Comparison of ENCODE assay signal across 8 mouse cellular contexts in the genomic region with DNA sequence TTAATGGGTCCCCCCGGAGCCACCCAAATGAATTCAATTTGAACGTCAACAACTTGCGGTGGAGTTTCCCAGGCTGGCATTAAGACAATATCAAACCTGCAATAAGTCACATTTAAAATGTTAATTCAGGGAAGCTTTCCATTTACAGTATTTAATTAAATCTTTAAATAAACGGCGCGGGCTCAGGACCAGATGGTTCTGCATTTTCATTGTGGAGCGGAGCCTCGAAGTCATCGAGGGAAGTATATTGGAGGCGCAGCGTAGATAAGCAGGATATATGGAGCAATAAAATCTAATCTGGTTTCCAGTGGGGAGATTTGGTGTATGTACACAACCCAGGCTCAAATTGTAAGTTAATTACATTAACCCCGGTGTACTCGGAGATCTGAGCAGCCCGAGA.
A peak's percentile ranks its signal among the peaks of the same experiment; 100 is the strongest.
DNase-seq lines count a peak whose midpoint lies in the region; ATAC-seq and TF ChIP-seq lines count a peak whose summit lies in the region.

No protein-coding gene starts in this region.

- no peak for ATAC-seq in heart, embryonic 14.5 days (ENCODE audit: insufficient number of reproducible peaks, insufficient read depth, low FRiP score, low read depth)
- peak; percentile 73 for ATAC-seq in forebrain, embryonic 16.5 days
- ATAC-seq in liver, embryonic 13.5 days (ENCODE audit: low read depth) = no peak

- no peaks in the 10 kb centered on the region for H3K79me2 ChIP-seq in MEL (ENCODE audit: control insufficient read depth, insufficient read depth, low read length, poor library complexity)

- H3K27me3 ChIP-seq in heart, embryonic 14.5 days (ENCODE audit: control insufficient read depth, insufficient read depth, low read length) = peaks cover 57% of the 10 kb centered on the region
- H3K27me3 ChIP-seq in MEL (ENCODE audit: control insufficient read depth in 1 of 2, insufficient read depth in 2 of 2, low read length in 2 of 2) = peaks cover 3 to 7% of the 10 kb centered on the region in 2 experiments
- no peaks in the 10 kb centered on the region for H3K27me3 ChIP-seq in forebrain, embryonic 16.5 days (replicated peaks; ENCODE audit: control insufficient read depth, insufficient read depth, low read length)
- peaks cover 77% of the 10 kb centered on the region for H3K27me3 ChIP-seq in liver, embryonic 13.5 days

- H3K9me3 ChIP-seq in heart, embryonic 14.5 days (ENCODE audit: control insufficient read depth, low read length) = no peaks in the 10 kb centered on the region
- H3K9me3 ChIP-seq in MEL (replicated peaks; ENCODE audit: insufficient read depth, low read length) = no peaks in the 10 kb centered on the region
- no peaks in the 10 kb centered on the region for H3K9me3 ChIP-seq in forebrain, embryonic 16.5 days (ENCODE audit: control insufficient read depth, low read length)
- no peaks in the 10 kb centered on the region for H3K9me3 ChIP-seq in liver, embryonic 13.5 days (replicated peaks)

- TF ChIP-seq RAD21 in MEL (IDR thresholded peaks at IDR 0.05; ENCODE audit: low read depth, low read length) = no peak

- 0 out of 4 replicates have a peak, but pooled peaks of 1 of the 2 experiments have one; percentile 32 for TF ChIP-seq EP300 in MEL (IDR thresholded peaks at IDR 0.05; ENCODE audit: low read depth in 1 of 2, low read length in 2 of 2)

- DNase-seq in heart, adult 11 months = no peak
- DNase-seq in MEL (ENCODE audit: low read depth, low spot score) = peak; percentile 39
- DNase-seq in liver, embryonic 13.5 days = no peak
- no peak for DNase-seq in frontal cortex, postnatal 25 days (ENCODE audit: low spot score in 2 of 2)
- DNase-seq in kidney, postnatal 4 days = no peak
- no peak for DNase-seq in urinary bladder, postnatal 10 days (ENCODE audit: low spot score)

- H3K4me2 ChIP-seq in heart, embryonic 14.5 days (ENCODE audit: low read length) = peak overlapping the region; percentile 69
- peak overlapping the region; percentile 58 for H3K4me2 ChIP-seq in forebrain, embryonic 16.5 days (ENCODE audit: low read length)
- peak overlapping the region; percentile 48; the same call in 1 of the 2 replicates for H3K4me2 ChIP-seq in liver, embryonic 13.5 days

- H3K27ac ChIP-seq in heart, embryonic 14.5 days (replicated peaks in 1 of 2; ENCODE audit: control insufficient read depth in 1 of 2, insufficient read depth in 1 of 2, low read depth in 2 of 2, low read length in 2 of 2) = no peak overlapping the region
- H3K27ac ChIP-seq in MEL (ENCODE audit: control insufficient read depth, low read depth, low read length) = no peak overlapping the region
- H3K27ac ChIP-seq in forebrain, embryonic 16.5 days (ENCODE audit: low read length) = peak overlapping the region; percentile 91
- H3K27ac ChIP-seq in liver, embryonic 13.5 days = no peak overlapping the region

- 3% methylated on average over 14 of the region's 14 CpGs for WGBS in heart, embryonic 14.5 days
- 1% methylated on average over 14 of the region's 14 CpGs for WGBS in forebrain, embryonic 16.5 days
- WGBS in liver, embryonic 13.5 days (ENCODE audit: insufficient replicate concordance) = 4% methylated on average over 14 of the region's 14 CpGs

- no peak for TF ChIP-seq POLR2A in MEL (IDR thresholded peaks at IDR 0.05; ENCODE audit: control insufficient read depth in 1 of 2, insufficient read depth in 1 of 2, low read depth in 1 of 2, low read length in 2 of 2, poor library complexity in 1 of 2)

- H3K9ac ChIP-seq in heart, embryonic 14.5 days (ENCODE audit: low read length) = no peak overlapping the region
- no peak overlapping the region for H3K9ac ChIP-seq in MEL (ENCODE audit: control insufficient read depth, low read depth, low read length, poor library complexity, severe bottlenecking)
- H3K9ac ChIP-seq in forebrain, embryonic 16.5 days (replicated peaks; ENCODE audit: low read depth, low read length) = peak overlapping the region; percentile 41; the same call in 1 of the 2 replicates
- no peak overlapping the region for H3K9ac ChIP-seq in liver, embryonic 13.5 days

- H3K4me1 ChIP-seq in heart, embryonic 14.5 days (ENCODE audit: control insufficient read depth in 2 of 2, insufficient read depth in 2 of 2, low read length in 2 of 2) = peaks cover 13 to 21% of the 10 kb centered on the region in 2 experiments
- H3K4me1 ChIP-seq in MEL (ENCODE audit: control insufficient read depth in 1 of 2, insufficient read depth in 2 of 2, low read length in 2 of 2) = peaks cover 5 to 15% of the 10 kb centered on the region in 2 experiments; a peak in 3 of 4 replicates
- H3K4me1 ChIP-seq in forebrain, embryonic 16.5 days (replicated peaks; ENCODE audit: control insufficient read depth, insufficient read depth, low read length) = peaks cover 33% of the 10 kb centered on the region
- peaks cover 30% of the 10 kb centered on the region for H3K4me1 ChIP-seq in liver, embryonic 13.5 days (replicated peaks)

- TF ChIP-seq CTCF in MEL (IDR thresholded peaks at IDR 0.05 in 2 of 3, conservative IDR thresholded peaks at IDR 0.05 in 1 of 3; ENCODE audit: control insufficient read depth in 1 of 3, insufficient read depth in 1 of 3, low read depth in 2 of 3, low read length in 3 of 3, poor library complexity in 1 of 3, severe bottlenecking in 1 of 3) = no peak

- H3K4me3 ChIP-seq in heart, embryonic 14.5 days (ENCODE audit: control insufficient read depth in 1 of 2, insufficient read depth in 1 of 2, low read depth in 1 of 2, low read length in 2 of 2) = peak overlapping the region in 1 of 2 experiments; percentile 33; a peak in 2 of 4 replicates
- no peak overlapping the region for H3K4me3 ChIP-seq in MEL (ENCODE audit: control insufficient read depth in 1 of 2, insufficient read depth in 1 of 2, low read depth in 2 of 2, low read length in 2 of 2)
- H3K4me3 ChIP-seq in forebrain, embryonic 16.5 days (replicated peaks; ENCODE audit: low read length) = peak overlapping the region; percentile 34
- H3K4me3 ChIP-seq in liver, embryonic 13.5 days (replicated peaks) = no peak overlapping the region

- H3K36me3 ChIP-seq in heart, embryonic 14.5 days (ENCODE audit: control insufficient read depth, insufficient read depth, low read length) = no peaks in the 10 kb centered on the region
- peaks cover 0 to 11% of the 10 kb centered on the region in 2 experiments; a peak in 2 of 4 replicates for H3K36me3 ChIP-seq in MEL (ENCODE audit: control insufficient read depth in 1 of 2, insufficient read depth in 2 of 2, low read length in 2 of 2)
- no peaks in the 10 kb centered on the region for H3K36me3 ChIP-seq in forebrain, embryonic 16.5 days (ENCODE audit: control insufficient read depth, insufficient read depth)
- H3K36me3 ChIP-seq in liver, embryonic 13.5 days = no peaks in the 10 kb centered on the region

TF ChIP-seq in MEL, 35 proteins besides CTCF, POLR2A, EP300 and RAD21:
- no peak for TF ChIP-seq E2F4 (IDR thresholded peaks at IDR 0.05; ENCODE audit: borderline replicate concordance, low read depth, low read length)
- no peak for TF ChIP-seq TAL1 (IDR thresholded peaks at IDR 0.05; ENCODE audit: low read length)
- TF ChIP-seq MXI1 (IDR thresholded peaks at IDR 0.05; ENCODE audit: low read depth, low read length) = no peak
- TF ChIP-seq BHLHE40 (IDR thresholded peaks at IDR 0.05; ENCODE audit: borderline replicate concordance, low read depth, low read length) = no peak
- peak; percentile 40; the same call in 1 of the 2 replicates for TF ChIP-seq GATA1 (IDR thresholded peaks at IDR 0.05; ENCODE audit: low read depth, low read length)
- no peak for TF ChIP-seq MEF2A (IDR thresholded peaks at IDR 0.05; ENCODE audit: extremely low read depth, insufficient replicate concordance, low read depth, low read length, poor library complexity, severe bottlenecking)
- no peak for TF ChIP-seq JUND (IDR thresholded peaks at IDR 0.05; ENCODE audit: low read depth, low read length)
- TF ChIP-seq MAFK (IDR thresholded peaks at IDR 0.05; ENCODE audit: borderline replicate concordance, low read depth, low read length) = no peak
- no peak for TF ChIP-seq MYB (IDR thresholded peaks at IDR 0.05; ENCODE audit: low read depth, low read length)
- peak; percentile 20; the same call in 1 of the 2 replicates for TF ChIP-seq RCOR1 (IDR thresholded peaks at IDR 0.05; ENCODE audit: low read depth, low read length)
- no peak for TF ChIP-seq MAZ (IDR thresholded peaks at IDR 0.05; ENCODE audit: low read depth, low read length)
- no peak for TF ChIP-seq HCFC1 (IDR thresholded peaks at IDR 0.05; ENCODE audit: low read depth, low read length)
- no peak for TF ChIP-seq ZC3H11A (IDR thresholded peaks at IDR 0.05; ENCODE audit: low read depth, low read length)
- no peak for TF ChIP-seq SMC3 (IDR thresholded peaks at IDR 0.05; ENCODE audit: low read depth, low read length)
- TF ChIP-seq ETS1 (IDR thresholded peaks at IDR 0.05; ENCODE audit: low read depth, low read length) = no peak
- no peak for TF ChIP-seq GABPA (IDR thresholded peaks at IDR 0.05; ENCODE audit: low read depth, low read length)
